Mouse (Mus musculus) lung, adult 18-20 months (tissue): ENCODE measurements at regions not wholly inside any gene's neighbourhood (a gene's known extent, or its start where the extent isn't known, plus 50 kb on each side); places are given as distances from the start of the nearest gene placed in this dataset.
A peak's percentile ranks its signal among the peaks of the same experiment; 100 is the strongest.

ENCODE experiments used
- DNase-seq, 2 experiments: peaks; one replicate each; pipeline ENCODE4 v3.0.0; 2022; ENCODE audit warnings: mixed read lengths in 2 of 2

DNA sequence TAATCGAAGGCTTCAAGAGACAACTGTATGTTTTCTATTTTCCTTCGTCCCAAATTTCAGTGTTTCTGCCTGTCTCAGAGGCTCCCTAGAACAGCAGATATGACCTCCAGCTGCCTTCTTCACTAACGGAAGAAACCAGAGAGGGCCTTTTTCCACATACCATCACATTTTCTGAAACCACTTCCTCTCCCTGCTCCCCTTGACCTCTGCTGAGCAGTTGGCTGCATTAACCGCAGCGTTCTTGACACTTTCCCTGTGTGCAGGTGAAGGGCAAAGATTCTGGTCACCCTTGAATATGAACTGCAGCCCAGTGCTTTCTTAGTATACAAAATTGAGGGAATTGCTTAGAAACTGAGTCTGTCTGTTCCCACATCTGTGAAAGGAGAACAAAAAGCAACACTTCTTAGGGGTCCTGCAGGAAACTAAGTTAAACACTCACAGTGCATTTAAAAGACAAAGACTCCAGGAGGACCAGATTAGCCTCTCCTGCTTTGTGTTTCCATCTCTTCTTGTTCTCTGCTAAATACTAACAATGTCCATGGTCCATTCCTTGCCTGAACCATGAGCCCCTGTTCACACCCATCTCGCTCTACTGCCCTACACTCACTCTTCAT, 98.4 kb downstream of the Akap11 start:
- no peak for DNase-seq

DNA sequence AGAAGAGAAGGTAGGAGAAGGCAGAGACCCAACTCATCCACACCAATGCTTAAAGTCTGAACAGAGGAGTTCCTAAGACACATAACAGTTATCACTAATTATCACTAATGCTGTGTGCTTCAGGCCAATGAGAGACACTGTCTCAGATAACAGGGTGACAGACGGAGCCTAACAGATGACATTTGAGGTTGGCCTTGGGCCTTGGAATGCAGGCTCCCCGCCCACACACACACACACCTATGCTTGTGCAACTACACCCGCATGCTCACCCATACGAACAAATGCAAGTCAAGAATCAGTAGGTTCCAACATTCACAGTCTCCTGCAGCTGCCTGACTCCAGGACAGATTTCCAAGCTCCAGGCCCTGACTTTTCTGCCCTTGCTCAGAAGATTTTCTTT, 100.0 kb downstream of the Akap11 start:
- no peak for DNase-seq

DNA sequence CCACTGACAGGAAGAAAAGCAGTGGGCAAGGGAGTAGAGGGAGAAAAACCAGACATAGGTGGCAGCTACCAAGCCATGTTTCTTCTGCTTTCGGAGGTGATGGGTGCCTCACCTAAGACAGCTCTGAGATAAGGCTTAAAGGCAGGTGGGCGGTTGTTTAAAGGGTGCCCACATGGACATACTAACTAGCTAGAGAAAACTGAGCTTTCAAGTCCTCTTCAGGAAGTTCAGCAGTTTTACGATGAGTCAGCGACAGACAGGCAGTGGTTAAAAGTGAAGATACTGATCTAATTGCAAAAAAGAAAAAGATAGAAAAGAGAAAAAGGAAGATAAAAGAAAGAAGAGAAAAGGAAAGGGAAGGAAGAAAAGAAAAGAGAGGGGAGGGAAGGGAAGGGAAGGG, 100.6 kb downstream of the Akap11 start:
- no peak for DNase-seq

DNA sequence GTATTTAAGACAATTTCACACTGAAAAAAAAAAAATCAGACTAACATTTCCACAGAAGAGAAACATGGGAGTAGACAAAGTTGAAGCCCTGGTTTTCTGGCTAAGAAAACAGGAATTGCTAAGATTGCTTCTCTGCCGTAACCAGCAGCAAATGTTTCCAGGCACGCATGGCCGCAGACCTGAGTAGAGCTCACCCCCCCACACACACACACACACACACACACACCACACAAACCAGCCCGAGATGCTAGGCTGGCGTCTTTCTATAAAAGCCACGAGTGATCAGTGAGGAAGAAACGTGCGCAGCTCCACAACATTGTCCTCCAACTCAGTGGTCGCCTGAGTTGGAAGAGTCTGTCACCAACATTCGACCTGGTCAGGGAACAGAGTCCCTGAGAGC, 101.0 kb downstream of the Akap11 start:
- DNase-seq = no peak

DNA sequence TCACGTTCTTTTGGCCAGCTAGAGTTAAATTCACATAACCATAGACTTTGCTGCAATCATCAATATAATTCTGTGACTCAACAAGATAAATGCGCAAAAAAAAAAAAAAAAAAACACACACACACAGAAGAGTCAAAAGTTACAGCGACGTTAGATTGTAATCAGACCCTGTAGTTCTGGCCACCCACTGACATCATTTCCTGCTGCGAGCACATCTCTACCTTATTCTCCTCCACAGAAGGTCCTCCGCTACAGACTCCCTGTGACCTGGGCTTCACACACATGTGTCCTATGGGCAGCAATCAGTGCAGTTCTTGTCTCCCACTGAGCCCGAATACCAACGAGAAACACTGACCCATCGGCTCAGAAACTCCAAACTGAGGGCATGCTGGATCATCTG, 101.9 kb downstream of the Akap11 start:
- DNase-seq = no peak

DNA sequence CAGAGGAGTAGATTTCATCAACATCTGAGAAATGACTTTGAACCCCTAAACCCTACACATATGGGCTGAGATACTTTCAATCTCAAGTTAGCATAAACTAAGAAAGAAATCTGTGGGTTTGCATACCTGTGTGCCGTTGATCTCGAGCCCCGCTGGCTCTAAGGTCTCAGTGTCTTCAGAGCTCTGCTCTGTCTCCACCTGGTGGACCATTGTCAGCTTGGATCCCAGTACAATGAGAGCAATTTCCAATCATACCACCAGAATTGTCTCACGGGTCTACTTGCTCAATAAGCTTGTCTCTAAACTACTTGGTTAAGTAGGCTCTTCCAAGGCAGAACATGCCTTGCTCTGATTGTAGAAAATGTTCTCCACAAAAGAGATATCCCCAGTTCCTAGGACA, 102.5 kb downstream of the Akap11 start:
- DNase-seq = no peak

DNA sequence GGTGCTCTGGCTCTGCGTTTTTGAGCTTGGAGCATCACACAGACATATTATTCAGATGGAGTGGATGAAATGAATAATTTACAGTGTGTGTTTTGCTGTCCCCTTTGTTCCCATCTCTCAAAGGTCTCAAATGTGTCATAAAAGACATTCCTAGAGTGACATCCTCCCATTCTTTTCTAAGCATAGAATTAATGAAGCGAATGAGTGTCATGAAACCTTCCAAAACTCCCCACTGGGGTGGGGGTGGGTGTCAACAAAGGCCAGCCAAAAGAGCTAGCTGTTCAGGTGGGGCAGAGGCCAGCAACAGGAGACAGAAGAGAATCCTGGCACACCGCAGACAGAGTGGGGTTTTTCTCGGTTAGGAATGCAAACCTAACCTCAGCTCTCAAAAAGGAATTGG, 104.1 kb downstream of the Akap11 start:
- DNase-seq = no peak

DNA sequence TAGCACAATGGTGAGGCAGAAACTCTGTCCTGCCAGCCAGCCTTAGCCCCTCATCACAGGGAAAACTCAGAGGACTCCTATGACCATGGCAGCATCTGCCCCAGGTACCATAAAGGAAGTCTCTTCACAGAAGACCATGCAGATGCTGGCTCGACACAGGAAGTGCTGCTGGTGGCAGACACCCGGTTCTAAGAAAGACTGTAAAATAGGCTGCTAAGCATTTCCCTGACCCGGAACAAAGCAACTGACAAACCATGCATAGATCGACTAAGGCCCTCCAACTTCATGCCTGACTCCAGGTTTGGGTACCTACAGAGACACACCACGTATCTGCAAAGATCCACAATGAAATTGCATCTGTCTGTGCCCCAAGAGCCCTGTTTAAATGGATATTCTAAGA, 104.7 kb downstream of the Akap11 start:
- no peak for DNase-seq

DNA sequence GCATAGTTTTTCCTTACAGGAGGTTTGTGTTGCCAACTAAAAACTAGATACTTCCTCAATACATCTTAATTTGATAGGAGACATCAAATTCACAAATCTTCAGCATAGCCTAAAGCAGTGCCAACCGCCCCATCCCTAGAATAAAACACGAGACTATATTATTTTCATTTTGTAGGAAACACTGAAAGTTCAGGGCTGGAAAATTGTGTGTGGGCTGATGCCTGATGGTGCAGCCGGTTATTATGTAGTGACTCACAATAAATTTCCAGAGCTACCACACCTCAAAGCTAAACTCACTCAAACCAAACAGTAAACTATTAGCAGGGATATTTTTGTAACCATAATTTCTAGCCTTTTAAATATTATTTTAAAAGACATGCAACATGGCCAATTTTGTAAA, 105.2 kb downstream of the Akap11 start:
- DNase-seq = no peak

DNA sequence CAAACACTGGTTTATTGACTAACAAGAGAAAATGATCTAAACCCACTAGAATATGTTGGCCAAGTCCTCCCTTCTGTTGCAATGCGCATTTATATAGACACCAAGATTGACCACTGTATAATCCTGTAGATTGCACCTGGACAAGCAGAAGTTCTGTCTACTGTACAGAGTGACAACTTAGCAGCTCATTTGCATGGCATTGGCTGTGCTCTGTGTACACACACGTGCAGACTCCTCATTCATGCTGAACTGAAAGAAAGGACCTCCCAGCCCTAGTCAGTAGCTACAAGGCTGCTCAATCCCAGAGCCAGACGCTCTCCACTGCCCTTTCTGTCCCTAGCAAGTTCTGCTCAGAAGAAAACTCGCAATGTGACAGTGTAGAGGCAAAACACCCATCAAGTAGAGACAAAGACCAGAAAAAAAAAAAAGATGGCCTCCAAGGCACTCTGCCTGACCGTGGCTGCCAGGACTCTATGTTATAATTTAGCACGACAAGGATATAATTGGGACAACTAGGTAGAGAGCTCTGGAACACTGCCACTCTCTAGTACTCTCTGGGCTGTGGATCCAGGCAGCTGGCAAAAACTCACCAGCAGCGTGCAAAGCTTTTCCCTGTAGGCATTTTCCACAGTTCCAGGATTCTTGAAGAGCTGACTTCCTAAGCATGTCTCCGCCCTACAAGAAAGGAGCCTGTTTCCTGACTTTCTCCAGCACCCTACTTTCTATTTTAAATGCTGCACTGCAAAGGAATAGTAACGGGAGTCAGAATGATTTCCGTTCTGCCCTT, 108.2 kb downstream of the Akap11 start:
- no peak for DNase-seq

DNA sequence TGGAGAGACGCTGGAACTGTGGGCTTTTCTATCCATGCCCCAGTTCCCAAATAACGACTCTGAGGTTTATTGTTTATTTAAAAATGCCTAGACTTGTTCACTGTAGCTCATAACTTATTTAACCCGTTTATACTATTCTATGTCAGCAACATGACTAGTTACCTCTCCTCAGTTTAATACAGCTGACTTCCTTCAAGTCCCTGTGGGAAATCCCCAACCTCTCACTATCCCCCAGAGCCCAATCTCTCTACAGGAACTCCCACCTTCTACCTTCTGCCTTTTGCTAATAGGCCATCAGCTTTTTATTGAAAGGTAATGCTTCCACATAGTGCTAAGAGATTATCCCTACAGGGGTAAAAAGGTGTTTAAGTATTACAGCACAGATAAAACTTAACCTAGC, 109.5 kb downstream of the Akap11 start:
- no peak for DNase-seq

DNA sequence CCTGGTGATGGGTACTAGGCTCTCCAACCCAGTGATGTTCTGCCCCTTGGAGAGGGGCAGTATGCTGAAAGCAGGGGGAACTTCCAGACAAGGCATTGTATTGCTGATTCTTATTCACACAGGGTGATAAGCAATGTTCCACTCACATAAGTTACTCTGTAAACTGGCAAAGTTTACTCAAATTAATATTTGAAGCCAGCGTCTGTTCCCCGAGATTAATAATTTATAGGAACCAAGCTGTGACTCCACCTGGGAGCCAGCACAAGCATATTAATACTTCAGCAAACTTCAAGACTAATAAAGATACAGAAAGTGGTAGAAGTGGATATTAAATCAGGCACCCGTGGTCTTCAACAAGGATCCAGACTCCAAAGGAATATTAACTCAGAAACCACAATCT, 114.0 kb downstream of the Akap11 start:
- DNase-seq = no peak

DNA sequence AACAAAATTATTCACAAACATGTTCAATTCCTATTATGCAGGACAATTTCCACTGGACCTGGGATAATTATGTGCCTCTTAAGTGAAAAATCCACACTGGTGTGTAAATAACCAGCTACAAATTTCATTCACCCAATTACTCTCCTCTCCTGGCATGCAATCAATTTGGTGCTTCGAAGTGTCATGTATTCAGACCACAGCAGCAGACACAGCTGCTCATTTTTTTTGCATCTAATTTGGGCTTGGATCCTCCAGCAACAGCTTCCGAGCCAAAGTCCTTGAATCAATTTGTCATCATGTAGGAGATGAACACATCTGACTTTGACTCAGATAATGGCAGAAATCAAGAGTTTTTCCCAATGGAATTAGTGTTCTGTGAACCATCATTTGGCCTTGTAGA, 113.1 kb upstream of the Tnfsf11 start:
- DNase-seq = no peak

DNA sequence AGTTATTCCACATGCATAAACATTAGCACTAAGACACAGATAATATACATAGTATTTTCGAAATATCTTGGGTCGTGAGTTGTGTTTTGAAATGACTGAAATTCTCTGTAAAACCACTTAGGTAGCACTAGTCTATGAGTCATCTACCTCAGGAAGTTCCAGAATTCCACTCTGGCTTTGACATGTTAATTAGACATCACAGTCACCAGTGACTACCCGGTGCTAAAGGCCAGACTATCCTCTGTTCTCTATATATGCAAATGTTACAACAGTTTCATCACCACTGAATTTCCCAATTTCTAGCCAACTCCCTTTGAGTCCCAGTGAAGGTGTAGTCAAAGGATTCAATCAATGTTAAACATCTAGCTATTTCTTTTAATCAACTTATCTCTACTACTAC, 112.3 kb upstream of the Tnfsf11 start:
- no peak for DNase-seq

DNA sequence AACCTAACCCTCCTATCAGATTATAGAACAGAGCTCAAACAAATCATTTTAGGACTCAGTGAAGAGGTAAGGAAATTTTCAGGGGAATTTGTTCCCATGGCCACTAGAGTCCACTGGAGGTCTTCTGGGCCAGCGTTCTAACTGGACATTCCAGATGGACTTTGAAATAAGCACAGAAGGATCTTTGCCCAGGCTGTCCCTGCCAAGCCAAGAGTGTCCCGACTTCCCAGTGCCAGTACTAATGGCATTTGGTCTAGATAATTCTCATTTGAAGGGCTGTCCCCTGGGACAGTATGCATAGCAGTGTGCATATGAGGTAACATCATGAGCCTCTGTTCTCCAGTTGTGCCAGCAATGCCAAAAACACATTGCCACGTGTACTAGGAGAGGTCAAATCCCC, 97.7 kb upstream of the Tnfsf11 start:
- no peak for DNase-seq

DNA sequence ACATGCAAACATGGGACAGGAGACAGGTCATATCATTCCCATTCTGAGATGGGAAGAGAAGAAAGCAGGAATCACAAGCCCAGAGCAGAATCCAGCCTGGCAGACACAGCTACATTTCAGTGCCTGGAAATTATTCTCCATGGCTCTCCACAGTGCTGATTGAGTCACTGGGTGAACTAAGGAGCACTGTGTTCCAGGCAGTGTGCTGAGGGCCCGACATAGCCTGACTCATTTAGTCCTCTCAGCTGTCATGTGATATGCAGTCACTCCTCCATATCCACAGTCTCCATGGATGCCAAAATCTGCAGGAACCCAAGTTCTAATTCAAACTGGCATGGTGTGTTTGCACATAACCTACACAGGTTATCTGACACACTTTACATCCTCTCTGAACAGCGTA, 90.1 kb upstream of the Tnfsf11 start:
- no peak for DNase-seq

DNA sequence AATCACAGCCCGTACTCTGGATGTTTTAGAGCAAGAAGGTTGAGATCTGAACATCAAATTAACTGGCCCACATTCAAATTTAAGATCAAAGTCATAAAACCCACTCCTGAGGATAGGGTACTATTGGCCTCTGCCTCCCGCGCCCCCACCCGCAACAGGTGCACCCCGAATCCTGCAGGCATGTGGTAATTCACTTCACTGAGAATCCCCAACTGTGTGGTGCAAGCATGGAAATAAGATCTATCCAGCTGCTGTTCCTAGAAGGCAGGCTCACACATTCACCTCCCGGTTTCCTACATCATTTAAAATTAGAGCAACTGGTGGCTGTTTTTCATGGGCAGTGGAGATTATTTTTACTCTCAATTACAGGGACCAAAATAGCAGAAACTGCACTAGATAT, 87.8 kb upstream of the Tnfsf11 start:
- DNase-seq = no peak

DNA sequence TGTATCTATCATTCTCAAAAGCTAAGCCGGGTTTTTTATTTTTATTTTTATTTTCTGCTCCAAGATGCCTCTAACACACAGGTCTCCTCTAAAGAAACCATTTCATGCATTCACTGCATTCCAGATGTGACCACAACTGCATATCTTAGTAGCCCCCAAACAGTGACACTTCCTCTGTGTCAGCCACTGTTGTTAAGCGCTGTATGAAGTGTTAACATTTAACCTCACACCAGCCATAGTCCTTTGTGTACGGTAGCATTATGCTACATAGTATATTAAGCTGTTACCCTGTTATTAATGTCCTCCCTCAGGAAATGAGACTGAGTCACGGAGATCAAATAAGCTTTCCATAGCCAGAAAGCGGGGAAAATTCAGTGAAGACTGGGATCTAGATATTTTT, 79.2 kb upstream of the Tnfsf11 start:
- no peak for DNase-seq

DNA sequence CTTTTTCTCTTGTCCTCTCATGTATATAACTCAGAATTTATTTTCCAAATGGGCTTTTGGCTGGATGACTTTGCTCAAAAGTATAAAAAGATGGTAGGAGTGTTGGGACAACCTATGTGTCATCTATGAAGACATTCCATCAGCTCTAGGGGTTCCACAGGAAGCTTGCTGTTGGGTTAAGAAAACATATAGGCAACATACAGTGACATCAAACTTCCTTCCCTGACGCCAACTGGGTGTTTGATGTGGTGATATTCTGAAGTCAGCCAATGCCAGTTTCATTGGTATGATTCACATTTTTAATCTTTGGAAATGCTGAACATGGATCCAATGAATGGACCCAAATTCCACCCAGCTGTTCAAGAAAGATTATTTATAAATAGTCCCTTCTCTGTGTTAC, 76.5 kb upstream of the Tnfsf11 start:
- DNase-seq = no peak

DNA sequence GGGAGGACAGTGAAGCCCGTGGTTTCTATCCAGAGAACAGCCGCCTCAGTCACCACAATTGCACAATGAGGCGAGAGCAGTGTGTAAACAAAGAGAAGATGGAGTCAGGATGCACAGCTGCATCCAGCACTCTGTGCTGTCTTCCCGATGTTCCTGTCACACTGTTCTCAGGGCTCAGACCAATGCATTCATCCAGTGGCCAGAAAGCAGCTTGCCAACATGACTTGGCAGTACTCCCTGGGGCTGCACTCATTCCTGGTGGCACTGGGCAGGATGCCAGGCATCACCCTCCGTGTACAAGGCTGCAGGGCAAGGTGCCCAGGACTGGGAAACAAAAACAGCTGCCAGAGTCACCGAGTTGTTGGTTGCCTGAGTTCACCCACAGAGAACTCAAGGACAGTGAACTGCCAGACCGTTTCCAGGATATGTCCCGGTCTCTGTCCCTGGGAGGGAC, 75.4 kb upstream of the Tnfsf11 start:
- peak; percentile 80 to 84 for DNase-seq

DNA sequence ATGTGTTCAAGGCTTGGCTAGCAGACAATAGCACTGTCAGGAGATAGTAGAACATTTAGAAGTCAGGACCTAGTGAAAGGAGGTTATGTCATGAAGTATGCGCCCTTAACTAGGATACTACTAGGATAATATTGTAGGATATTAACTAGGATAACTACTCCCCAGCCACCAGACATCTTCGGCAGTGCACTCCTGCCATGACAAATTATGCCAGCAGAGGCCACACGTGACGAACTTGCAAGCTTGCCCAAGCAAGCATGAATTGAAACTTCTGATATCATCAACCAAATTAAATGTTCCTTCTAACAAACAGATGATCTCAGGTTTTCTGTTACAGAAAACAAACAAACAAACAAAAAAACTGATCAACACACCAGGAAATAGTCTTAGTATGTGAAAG, 72.2 kb upstream of the Tnfsf11 start:
- DNase-seq = no peak

DNA sequence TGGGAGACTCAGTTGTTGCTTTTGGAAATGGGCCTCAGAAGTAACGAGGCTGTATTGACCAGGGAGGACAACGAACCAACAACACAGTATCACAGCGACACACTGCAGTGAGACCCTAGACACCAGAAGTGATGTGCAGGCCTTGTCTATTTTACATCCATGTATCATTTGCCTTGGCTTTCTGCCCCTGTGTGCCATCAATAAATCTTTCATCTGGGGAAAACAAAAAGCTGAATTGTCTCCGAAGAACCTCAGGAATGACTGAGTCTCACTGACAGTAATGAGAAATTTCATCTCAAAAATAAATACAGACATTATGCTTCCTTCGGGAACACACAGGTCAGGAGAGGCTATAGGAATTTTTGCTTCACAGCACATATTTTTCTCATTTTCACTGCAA, 68.7 kb upstream of the Tnfsf11 start:
- DNase-seq = no peak

DNA sequence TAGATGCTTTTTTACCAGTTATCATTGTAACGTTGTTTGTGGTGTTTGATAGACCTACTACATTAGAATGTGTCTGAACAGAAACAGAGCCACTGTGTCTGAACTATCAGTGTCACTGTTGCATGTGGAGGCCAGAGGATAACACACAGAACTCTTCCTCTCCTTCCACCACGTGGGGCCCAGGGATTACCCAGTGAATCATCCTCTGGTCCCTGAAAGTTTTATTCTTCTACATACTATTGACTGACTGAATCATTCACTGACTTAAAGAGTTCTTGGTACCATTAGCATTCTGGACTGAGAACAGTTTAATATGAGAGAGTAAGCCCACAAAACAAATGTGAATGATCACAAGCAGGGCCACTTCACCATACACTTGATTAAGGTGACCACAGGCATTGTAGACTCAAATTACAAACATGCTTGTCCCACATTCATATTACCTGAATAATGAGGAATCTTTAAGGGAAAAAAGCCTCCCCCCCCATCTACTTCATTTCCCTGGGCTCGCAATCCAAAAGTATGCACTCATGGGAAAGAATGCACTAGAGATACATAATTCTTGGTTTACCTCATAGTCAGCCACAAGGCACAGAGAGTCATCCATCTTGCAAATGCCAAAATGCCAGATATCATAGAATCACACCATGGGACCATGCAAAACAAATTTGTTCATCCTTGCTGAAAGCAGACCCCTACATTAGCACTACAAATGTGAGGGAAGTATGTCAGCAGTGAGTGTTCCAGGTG, 68.1 kb upstream of the Tnfsf11 start:
- DNase-seq = no peak

DNA sequence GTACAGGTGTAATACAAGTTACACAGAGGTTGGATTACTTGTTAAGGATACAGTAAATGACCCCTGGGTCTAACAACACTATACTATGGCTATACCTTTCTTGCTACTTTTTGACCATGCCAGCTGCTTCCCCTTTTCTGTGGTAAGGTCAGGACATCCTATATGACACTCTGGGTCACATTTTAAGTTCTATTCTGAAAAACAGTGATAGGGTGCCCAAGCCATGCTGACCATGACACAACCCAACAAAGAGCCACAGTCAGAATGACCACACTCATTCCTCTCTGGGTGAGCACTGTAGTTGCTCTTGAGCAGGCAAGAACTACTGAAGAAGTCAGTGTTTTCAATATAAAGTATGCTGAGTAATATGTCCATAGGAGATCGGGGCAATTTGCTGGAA, 64.3 kb upstream of the Tnfsf11 start:
- DNase-seq = no peak
